Mouse (Mus musculus) cortical plate, adult 2 months (tissue): ENCODE data around the gene Palld.

Experiments
- CTCF ChIP-seq: fragments of 200-500 bp; IDR thresholded peaks from 2 replicates; pipeline ENCODE4 v1.5.1; 2011; ENCODE audit warnings: mild to moderate bottlenecking, control low read depth, low read length; ENCODE audit not compliant: insufficient read depth; ENCODE audit errors: extremely low read depth
- POLR2A ChIP-seq: fragments of 200-500 bp; IDR thresholded peaks from 2 replicates; pipeline ENCODE4 v1.6.1; 2011; ENCODE audit warnings: mild to moderate bottlenecking, low read length, control low read depth; ENCODE audit not compliant: insufficient read depth; ENCODE audit errors: extremely low read depth

DNA sequence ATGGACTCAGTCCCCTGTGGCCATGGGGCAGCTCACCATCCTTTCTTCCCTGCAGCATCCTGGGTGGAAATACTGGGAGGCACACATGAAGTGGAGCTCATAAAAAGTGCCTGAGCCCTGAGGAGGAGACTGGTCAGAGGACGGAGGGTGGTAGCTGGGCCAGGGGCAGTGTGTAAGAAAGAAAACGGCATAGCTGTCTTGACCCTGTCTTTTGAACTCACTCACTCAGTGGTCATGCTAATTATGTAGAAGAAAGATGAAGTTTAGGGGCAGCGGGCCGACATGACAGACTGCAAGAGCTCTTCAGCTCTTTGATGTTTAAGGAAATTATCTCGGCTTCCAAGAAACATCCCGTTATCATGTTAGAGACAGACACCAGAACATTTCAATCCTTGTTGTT is 235.6 kb downstream of the Palld start:
- no peak for TF ChIP-seq POLR2A
- no peak for TF ChIP-seq CTCF
